Mouse (Mus musculus): ENCODE measurements around the gene Arhgef7. TPM values are rescaled to one million over a fixed set of nuclear protein-coding genes. Genes with fewer than 3 reads are reported as not detected.

Gene Arhgef7
- polyA plus RNA-seq, 1 experiment from 2014 or later, result 27.3 TPM

DNA sequence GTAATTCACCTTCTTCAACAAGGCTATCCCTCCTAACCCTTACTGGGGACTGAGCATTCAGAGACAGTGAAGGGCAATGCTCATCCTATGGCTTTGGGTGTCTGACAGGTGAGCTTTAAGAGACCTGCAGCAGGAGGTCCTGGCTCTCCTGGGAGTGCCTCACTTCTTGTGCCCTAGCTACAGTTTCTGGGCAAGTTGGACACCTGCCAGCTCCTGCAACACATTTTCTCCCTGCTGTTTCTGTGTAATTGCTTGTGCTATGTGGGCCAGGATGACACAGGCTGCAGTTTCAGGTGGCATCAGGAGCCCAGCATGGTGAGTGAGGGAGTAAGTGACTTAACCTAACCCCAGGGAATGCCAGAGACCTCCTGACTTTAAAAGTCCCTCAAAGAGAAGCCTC, 67.4 kb downstream of the Arhgef7 start:
- no peak overlapping the region for H3K4me3 ChIP-seq (replicated peaks; ENCODE audit: low read depth, low read length)
- ATAC-seq (replicated peaks; ENCODE audit: low FRiP score, low read depth), result no peak
- no peaks in the 10 kb centered on the region; the same call in 1 of the 2 replicates for H3K4me1 ChIP-seq (replicated peaks; ENCODE audit: insufficient read depth, low read length)
- no peak overlapping the region for H3K4me2 ChIP-seq (ENCODE audit: low read length)
- no peak for TF ChIP-seq CTCF (IDR thresholded peaks at IDR 0.05; ENCODE audit: low read depth)
- DNase-seq (ENCODE audit: low spot score), result no peak
- no peaks in the 10 kb centered on the region for H3K27me3 ChIP-seq (ENCODE audit: insufficient read depth, low read length)
- no peak overlapping the region for H3K9ac ChIP-seq (ENCODE audit: low read depth, low read length)
- H3K36me3 ChIP-seq (ENCODE audit: insufficient read depth, low read length), result peaks cover 18% of the 10 kb centered on the region; the same call in 1 of the 2 replicates
- no peaks in the 10 kb centered on the region for H3K9me3 ChIP-seq (replicated peaks; ENCODE audit: low read length)
- H3K27ac ChIP-seq, result no peak overlapping the region

DNA sequence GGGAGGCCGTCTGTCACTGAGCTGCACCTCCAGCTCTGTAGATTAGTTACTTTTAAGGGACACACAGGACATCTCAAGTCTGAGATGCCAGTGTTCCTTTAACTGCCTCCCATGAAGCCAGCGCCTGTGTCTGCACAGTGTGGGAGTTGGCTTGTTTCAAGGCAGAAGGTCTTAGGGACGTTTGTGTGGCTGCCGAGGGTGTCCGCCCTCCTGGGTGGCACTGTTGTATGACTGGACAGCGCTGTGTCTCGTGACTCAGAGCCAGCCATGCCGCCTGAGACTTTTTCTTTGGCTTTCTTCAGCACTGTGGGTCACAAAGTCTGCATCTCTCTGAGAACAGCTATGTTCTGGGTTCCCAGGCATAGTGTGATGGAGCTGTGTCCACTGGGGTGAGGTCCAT, 69.6 kb downstream of the Arhgef7 start:
- Histone ChIP-seq H3K4me2 (ENCODE audit: low read length) (no peak overlapping the region), H3K36me3 (ENCODE audit: insufficient read depth, low read length) (0 out of 2 replicates have a peak, but pooled peaks cover 10% of the 10 kb centered on the region), H3K9ac (ENCODE audit: low read depth, low read length) (no peak overlapping the region), H3K27me3 (ENCODE audit: insufficient read depth, low read length) (no peaks in the 10 kb centered on the region), H3K9me3 (replicated peaks; ENCODE audit: low read length) (no peaks in the 10 kb centered on the region), H3K27ac (no peak overlapping the region), H3K4me1 (replicated peaks; ENCODE audit: insufficient read depth, low read length) (no peaks in the 10 kb centered on the region; the same call in 1 of the 2 replicates), H3K4me3 (replicated peaks; ENCODE audit: low read depth, low read length) (no peak overlapping the region)
- 64% methylated on average over 8 of the region's 8 CpGs for WGBS
- no peak for TF ChIP-seq CTCF (IDR thresholded peaks at IDR 0.05; ENCODE audit: low read depth)
- DNase-seq (ENCODE audit: low spot score), result no peak
- ATAC-seq (replicated peaks; ENCODE audit: low FRiP score, low read depth), result peak; percentile 80

DNA sequence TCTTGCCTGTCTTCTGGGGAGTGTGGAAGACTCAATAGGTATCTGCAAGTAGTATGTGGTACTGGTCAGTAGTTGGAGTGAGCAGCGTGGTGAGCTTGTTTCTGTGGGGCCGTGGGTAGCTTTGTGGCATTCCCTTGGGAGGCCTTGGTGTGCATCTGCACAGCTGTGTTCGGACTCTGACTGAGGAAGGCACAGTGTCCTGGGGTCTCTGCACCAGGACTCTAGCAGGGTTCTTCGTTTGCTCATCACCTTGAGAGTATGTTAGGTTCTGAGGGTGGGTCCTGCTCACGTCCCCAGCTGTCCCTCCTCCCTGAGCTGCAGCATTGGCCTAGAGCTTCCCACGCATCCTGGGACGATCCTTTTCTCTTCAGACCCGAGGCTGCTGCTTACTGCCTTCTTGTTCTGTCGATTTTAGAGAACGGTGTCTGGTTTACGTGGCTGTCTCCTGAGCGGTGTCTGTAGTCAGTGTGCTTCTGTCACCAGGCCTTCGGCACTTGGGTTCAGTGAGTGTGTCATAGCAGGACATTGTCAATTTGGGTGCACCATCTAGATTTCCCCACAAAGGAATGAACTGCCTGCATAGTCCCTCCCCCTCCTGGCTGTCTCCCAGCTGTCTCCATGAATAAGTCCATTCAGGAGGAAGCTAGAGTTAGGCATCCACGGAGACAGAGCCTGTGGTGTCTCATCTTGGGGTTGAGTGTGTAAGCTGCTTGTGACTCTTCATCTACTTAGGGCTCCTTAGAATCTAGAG, 70.4 kb downstream of the Arhgef7 start:
- H3K9ac ChIP-seq (ENCODE audit: low read depth, low read length), result no peak overlapping the region
- no peak for DNase-seq (ENCODE audit: low spot score)
- no peak overlapping the region for H3K4me2 ChIP-seq (ENCODE audit: low read length)
- no peak overlapping the region for H3K4me3 ChIP-seq (replicated peaks; ENCODE audit: low read depth, low read length)
- no peak for TF ChIP-seq CTCF (IDR thresholded peaks at IDR 0.05; ENCODE audit: low read depth)
- no peaks in the 10 kb centered on the region for H3K9me3 ChIP-seq (replicated peaks; ENCODE audit: low read length)
- no peaks in the 10 kb centered on the region; the same call in 1 of the 2 replicates for H3K4me1 ChIP-seq (replicated peaks; ENCODE audit: insufficient read depth, low read length)
- no peak overlapping the region for H3K27ac ChIP-seq
- WGBS, result 81% methylated on average over 14 of the region's 14 CpGs
- no peak; the same call in 1 of the 2 replicates for ATAC-seq (replicated peaks; ENCODE audit: low FRiP score, low read depth)
- H3K27me3 ChIP-seq (ENCODE audit: insufficient read depth, low read length), result no peaks in the 10 kb centered on the region
- peaks cover 11% of the 10 kb centered on the region; the same call in 1 of the 2 replicates for H3K36me3 ChIP-seq (ENCODE audit: insufficient read depth, low read length)

DNA sequence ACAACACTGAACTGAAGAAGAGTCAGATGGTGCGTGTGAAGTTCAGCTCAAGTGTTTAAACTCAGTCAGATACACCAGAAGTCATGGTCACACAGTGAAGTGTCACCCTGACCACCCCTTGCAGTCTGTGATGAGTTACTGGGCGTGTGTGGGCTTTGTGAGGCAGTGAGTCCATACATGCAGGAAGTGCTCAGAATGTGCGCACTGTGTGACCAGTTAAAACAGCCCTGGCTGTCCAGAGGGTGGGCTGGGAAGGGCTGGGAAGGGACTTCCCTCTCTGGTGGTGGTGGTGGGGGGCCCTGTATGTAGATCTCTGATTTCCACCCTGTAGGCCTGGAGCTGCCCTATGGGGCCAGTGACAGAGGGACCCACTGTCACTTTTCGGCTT, 71.0 kb downstream of the Arhgef7 start:
- no peak overlapping the region for H3K4me3 ChIP-seq (replicated peaks; ENCODE audit: low read depth, low read length)
- H3K4me2 ChIP-seq (ENCODE audit: low read length), result no peak overlapping the region
- no peak for ATAC-seq (replicated peaks; ENCODE audit: low FRiP score, low read depth)
- no peaks in the 10 kb centered on the region for H3K9me3 ChIP-seq (replicated peaks; ENCODE audit: low read length)
- WGBS, result 92% methylated on average over 4 of the region's 4 CpGs
- no peaks in the 10 kb centered on the region; the same call in 1 of the 2 replicates for H3K4me1 ChIP-seq (replicated peaks; ENCODE audit: insufficient read depth, low read length)
- no peak overlapping the region for H3K9ac ChIP-seq (ENCODE audit: low read depth, low read length)
- no peaks in the 10 kb centered on the region for H3K27me3 ChIP-seq (ENCODE audit: insufficient read depth, low read length)
- no peak overlapping the region for H3K27ac ChIP-seq
- no peak for TF ChIP-seq CTCF (IDR thresholded peaks at IDR 0.05; ENCODE audit: low read depth)
- H3K36me3 ChIP-seq (ENCODE audit: insufficient read depth, low read length), result peaks cover 10% of the 10 kb centered on the region; the same call in 1 of the 2 replicates
- no peak for DNase-seq (ENCODE audit: low spot score)

DNA sequence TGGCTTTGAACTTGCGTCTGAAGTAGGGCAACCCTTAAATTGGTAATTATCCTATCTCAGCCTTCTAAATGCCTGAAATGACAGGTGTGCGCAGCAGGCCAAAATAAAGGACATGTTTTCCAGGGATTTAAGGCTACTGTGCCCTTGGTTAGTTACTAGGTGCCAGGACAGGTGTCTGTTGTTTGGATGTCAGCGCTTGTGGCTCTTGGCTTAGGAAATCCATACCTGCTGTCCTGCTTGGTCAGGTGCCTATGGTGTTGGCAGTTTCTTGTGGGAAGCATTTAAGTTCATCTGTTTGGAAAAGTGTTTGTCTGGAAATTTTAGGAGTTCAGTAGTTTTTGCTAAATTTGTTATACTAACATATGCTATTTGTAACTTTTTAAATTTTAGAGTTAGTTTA, 71.6 kb downstream of the Arhgef7 start:
- Histone ChIP-seq H3K27ac (no peak overlapping the region), H3K9me3 (replicated peaks; ENCODE audit: low read length) (no peaks in the 10 kb centered on the region), H3K27me3 (ENCODE audit: insufficient read depth, low read length) (no peaks in the 10 kb centered on the region), H3K36me3 (ENCODE audit: insufficient read depth, low read length) (peaks cover 10% of the 10 kb centered on the region; the same call in 1 of the 2 replicates), H3K4me1 (replicated peaks; ENCODE audit: insufficient read depth, low read length) (no peaks in the 10 kb centered on the region; the same call in 1 of the 2 replicates), H3K4me3 (replicated peaks; ENCODE audit: low read depth, low read length) (no peak overlapping the region), H3K9ac (ENCODE audit: low read depth, low read length) (no peak overlapping the region), H3K4me2 (ENCODE audit: low read length) (no peak overlapping the region)
- no peak for DNase-seq (ENCODE audit: low spot score)
- WGBS, result 91% methylated on average over 3 of the region's 3 CpGs
- no peak for ATAC-seq (replicated peaks; ENCODE audit: low FRiP score, low read depth)
- no peak for TF ChIP-seq CTCF (IDR thresholded peaks at IDR 0.05; ENCODE audit: low read depth)

DNA sequence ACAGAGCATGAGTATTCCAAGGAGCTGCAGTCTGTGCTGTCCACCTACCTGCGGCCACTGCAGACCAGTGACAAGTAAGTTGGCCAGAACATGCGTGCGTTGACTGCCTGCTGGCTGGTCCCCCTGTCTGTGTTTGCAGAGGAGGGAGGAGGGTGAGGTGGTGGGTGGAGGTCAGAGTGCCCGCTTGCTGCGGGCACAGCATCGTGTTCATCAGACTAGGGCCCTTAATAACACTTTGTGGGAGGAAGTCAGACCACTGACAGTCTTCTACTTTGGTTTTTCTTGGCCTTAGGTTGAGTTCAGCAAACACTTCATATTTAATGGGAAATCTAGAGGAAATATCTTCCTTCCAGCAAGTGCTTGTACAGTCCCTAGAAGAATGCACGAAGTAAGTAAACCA, 73.0 kb downstream of the Arhgef7 start:
- peaks cover 20% of the 10 kb centered on the region for H3K36me3 ChIP-seq (ENCODE audit: insufficient read depth, low read length)
- no peak for TF ChIP-seq CTCF (IDR thresholded peaks at IDR 0.05; ENCODE audit: low read depth)
- H3K27ac ChIP-seq, result 0 out of 2 replicates have a peak overlapping the region, but pooled peaks have one; percentile 15
- no peaks in the 10 kb centered on the region; the same call in 1 of the 2 replicates for H3K4me1 ChIP-seq (replicated peaks; ENCODE audit: insufficient read depth, low read length)
- H3K4me3 ChIP-seq (replicated peaks; ENCODE audit: low read depth, low read length), result no peak overlapping the region
- H3K27me3 ChIP-seq (ENCODE audit: insufficient read depth, low read length), result no peaks in the 10 kb centered on the region
- ATAC-seq (replicated peaks; ENCODE audit: low FRiP score, low read depth), result no peak
- H3K4me2 ChIP-seq (ENCODE audit: low read length), result no peak overlapping the region
- no peak for DNase-seq (ENCODE audit: low spot score)
- no peak overlapping the region for H3K9ac ChIP-seq (ENCODE audit: low read depth, low read length)
- 69% methylated on average over 7 of the region's 7 CpGs for WGBS
- no peaks in the 10 kb centered on the region for H3K9me3 ChIP-seq (replicated peaks; ENCODE audit: low read length)

Data from kidney, postnatal 0 days (tissue).